Mouse (Mus musculus) liver, adult 2 months (tissue): ENCODE data around the gene Rnf166.

Experiments
- CTCF ChIP-seq: fragments of 200-500 bp; IDR thresholded peaks from 2 replicates; pipeline ENCODE4 v1.5.1; 2011; ENCODE audit warnings: low read depth, low read length, control low read depth
- POLR2A ChIP-seq: fragments of 200-500 bp; IDR thresholded peaks from 2 replicates; pipeline ENCODE4 v1.6.1; 2011; ENCODE audit warnings: low read length, control low read depth; ENCODE audit not compliant: insufficient read depth; ENCODE audit errors: extremely low read depth

DNA sequence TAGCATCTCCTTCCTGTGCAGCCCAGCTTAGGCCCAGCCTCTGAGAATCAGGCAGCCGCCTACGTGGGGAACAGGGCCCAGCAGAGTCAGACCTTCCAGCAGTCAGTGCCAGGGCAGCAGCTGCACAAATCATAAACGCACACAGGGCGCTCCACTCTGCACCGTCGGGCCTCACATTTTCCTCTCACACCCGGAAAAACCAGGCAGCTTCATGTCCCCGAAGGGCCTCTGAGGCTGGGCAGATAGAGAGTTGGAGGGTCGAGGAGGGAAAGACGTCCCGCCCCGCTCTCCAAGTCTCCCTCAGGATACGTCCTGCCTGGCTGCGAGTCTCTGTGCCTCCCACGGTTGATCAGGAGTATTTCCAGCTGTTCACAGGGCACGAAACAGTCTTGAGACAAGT lies 35.7 kb upstream of the Rnf166 start:
- TF ChIP-seq CTCF (no peak), POLR2A (no peak)
